Mouse (Mus musculus) lung, adult 2 months (tissue): ENCODE measurements around the gene Treh.

Experiments
- CTCF ChIP-seq: fragments of 200-500 bp; IDR thresholded peaks from 2 replicates; pipeline ENCODE4 v1.5.1; 2011; ENCODE audit warnings: mild to moderate bottlenecking, low read length, control low read depth; ENCODE audit not compliant: insufficient read depth
- POLR2A ChIP-seq: fragments of 200-500 bp; IDR thresholded peaks from 2 replicates; pipeline ENCODE4 v1.6.1; 2011; ENCODE audit warnings: low read depth, mild to moderate bottlenecking, control low read depth, low read length, borderline replicate concordance; ENCODE audit errors: extremely low read depth

GRCm38 (mm10) chr9:44645924-44646323, 27.1 kb upstream of the Treh start:
- TF ChIP-seq CTCF (no peak), POLR2A (no peak)
